Mouse (Mus musculus): Measurements from ENCODE around the gene Ifrd2. TPM values are rescaled to one million over a fixed set of nuclear protein-coding genes. Genes with fewer than 3 reads are reported as not detected.
A peak's percentile ranks its signal among the peaks of the same experiment; 100 is the strongest.

Ifrd2 gene
- 40.0 and 44.2 TPM in 2 replicates for polyA plus RNA-seq (2015; fragmentation: Nextera tagmentation; extraction: Ambion mirVana)

DNA sequence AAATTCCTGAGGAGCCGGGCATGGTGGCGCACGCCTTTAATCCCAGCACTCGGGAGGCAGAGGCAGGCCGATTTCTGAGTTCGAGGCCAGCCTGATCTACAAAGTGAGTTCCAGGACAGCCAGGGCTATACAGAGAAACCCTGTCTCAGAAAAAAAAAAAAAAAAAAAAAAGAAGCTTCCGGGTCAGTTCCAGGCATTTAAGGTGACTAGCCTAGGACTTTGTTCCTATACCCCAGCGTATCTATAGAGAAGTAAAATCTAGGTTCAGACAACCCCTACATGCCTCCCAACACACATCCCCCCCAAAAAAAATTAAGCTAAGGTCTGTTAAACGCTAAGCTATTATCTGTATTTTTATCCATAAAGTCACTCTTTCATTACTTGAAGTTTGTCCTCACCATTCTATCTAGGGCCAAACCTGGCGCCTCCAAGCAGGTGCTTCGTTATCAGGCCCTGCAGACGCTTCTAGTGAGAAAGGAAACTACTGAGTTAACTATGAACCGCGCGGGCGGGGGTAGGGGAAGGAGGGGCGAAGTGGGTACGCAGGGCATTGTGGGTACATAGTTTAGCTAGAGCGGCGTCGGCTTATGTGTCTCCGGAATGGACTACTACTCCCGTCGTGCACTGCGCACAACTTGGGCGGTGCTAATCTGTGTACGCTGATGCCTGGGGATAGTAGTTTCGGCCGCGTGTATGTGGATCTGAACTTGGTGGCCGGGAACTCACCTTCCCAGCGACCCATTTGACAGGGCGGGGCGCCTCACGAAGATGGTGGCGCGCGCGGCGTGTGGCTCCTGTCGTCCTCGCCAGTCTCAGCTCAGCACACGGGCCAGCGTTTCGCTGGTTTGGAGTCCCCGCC lies at the start of gene Ifrd2:
Ifrd2 (plus strand) TSS at position 669 of the 859 bp plus-strand sequence.
- H3K4me1 ChIP-seq: peaks cover 32% of the 10 kb centered on the region

DNA sequence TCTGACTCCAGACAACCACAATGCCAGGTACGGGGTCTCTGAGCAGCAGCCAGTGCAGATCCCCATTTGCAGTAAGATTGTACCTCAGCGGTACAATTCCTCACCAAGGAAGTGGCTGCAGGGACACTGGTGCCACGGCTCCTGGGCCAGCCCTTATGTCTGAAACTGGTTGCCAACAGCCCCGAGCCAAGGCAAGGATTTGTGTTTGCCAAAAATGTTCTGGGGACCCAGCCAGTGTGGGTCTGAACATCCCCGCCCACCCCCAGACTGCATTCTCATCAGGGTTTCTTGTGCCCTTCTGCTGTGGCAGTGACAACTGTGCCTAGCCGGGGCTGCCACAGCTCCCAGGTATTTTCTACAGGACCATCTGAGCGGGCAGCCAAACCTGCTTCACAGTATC lies 49.2 kb upstream of the Ifrd2 start:
- H3K27me3 ChIP-seq: no peaks in the 10 kb centered on the region

More for the DNA sequence above, at the start of gene Ifrd2:
- peaks cover 38% of the 10 kb centered on the region for H3K36me3 ChIP-seq
- H3K9ac ChIP-seq: peak within 1 kb of the TSS; percentile 64
- peak within 1 kb of the TSS; percentile 79 for H3K4me2 ChIP-seq
- 11% methylated on average over 46 of the region's 46 CpGs for WGBS
- peak within 1 kb of the TSS; percentile 41; the same call in 1 of the 2 replicates for H3K27ac ChIP-seq
- H3K9me3 ChIP-seq: no peaks in the 10 kb centered on the region
- peak within 1 kb of the TSS; percentile 79 for H3K4me3 ChIP-seq
- H3K27me3 ChIP-seq: no peaks in the 10 kb centered on the region
- ATAC-seq (ENCODE audit: borderline replicate concordance, extremely low read depth, low FRiP score, low TSS enrichment): peak; percentile 97

DNA sequence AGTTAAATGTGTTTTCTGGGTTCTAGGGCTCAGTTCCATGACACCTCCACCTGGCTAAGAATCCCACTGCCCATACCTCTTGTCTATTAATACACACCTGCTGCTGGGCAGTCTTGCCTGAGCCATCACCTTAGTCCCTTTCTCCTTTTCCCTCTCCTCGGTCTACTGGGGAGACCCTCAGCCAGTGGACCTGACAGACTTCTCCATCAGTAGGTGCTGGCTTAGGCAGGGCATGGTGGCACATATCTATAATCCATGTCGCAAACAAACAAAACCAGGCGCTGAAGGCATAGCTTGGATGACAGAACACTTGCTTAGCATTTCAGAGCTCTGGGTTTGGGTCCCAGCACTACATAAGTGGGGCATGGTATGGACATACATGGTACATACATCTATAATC lies 48.7 kb upstream of the Ifrd2 start:
- Histone ChIP-seq H3K9ac (no peak overlapping the region), H3K4me1 (peaks cover 42% of the 10 kb centered on the region), H3K9me3 (no peaks in the 10 kb centered on the region), H3K4me2 (no peak overlapping the region), H3K27ac (no peak overlapping the region), H3K4me3 (no peak overlapping the region), H3K36me3 (peaks cover 28% of the 10 kb centered on the region), H3K27me3 (no peaks in the 10 kb centered on the region)
- no peak for ATAC-seq (ENCODE audit: borderline replicate concordance, extremely low read depth, low FRiP score, low TSS enrichment)
- 91% methylated on average over 3 of the region's 3 CpGs for WGBS

More for the DNA sequence above, 49.2 kb upstream of the Ifrd2 start:
- 91% methylated on average over 7 of the region's 7 CpGs for WGBS
- H3K36me3 ChIP-seq: peaks cover 28% of the 10 kb centered on the region
- ATAC-seq (ENCODE audit: borderline replicate concordance, extremely low read depth, low FRiP score, low TSS enrichment): no peak
- H3K9ac ChIP-seq: no peak overlapping the region
- no peak overlapping the region for H3K4me3 ChIP-seq
- peaks cover 46% of the 10 kb centered on the region for H3K4me1 ChIP-seq
- H3K4me2 ChIP-seq: no peak overlapping the region
- H3K27ac ChIP-seq: no peak overlapping the region
- H3K9me3 ChIP-seq: no peaks in the 10 kb centered on the region

DNA sequence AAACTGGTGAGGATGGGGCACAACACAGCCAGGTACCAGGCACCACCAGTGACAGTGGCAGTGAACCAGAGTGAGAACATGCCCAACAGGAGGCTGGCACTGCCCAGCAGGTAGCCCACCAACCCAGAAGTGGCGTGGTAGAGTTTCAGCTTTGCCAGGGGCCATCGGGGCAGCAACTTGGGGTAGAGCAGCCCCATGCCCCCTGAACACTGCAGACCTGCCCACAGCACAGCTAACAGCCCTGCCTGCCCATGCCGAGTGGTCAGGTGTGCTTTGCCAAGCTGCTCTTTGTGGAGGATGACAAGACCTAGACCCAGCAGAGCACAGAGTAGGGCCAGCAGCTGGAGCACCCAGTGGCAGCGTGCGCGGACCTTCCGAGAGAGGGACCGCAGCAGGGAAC lies 47.5 kb upstream of the Ifrd2 start:
- Histone ChIP-seq H3K36me3 (peaks cover 34% of the 10 kb centered on the region), H3K4me2 (no peak overlapping the region), H3K9me3 (no peaks in the 10 kb centered on the region), H3K4me1 (peaks cover 42% of the 10 kb centered on the region), H3K9ac (no peak overlapping the region), H3K27me3 (no peaks in the 10 kb centered on the region), H3K27ac (no peak overlapping the region), H3K4me3 (no peak overlapping the region)
- 91% methylated on average over 8 of the region's 8 CpGs for WGBS
- ATAC-seq (ENCODE audit: borderline replicate concordance, extremely low read depth, low FRiP score, low TSS enrichment): no peak

DNA sequence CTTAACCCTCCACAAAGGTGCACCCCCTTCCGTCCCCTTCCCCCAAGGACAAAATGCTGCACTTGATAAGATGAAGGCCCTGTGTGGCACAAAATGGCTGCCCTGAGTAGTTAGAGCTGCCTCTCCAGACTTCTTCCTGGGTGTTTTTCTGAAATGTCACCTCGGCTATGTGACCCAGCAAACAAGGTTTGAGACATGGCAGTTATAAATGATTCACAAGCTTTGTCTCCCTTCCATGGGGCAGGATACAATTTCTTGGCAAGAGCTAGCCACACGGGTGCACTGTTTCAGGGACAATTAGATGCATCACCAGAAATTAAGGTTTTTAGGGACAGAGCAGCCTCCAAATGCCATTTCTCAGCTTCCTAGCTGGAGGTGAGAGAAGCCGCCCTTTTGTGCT lies 47.0 kb upstream of the Ifrd2 start:
- Histone ChIP-seq H3K4me1 (peaks cover 37% of the 10 kb centered on the region), H3K4me3 (0 out of 2 replicates have a peak overlapping the region, but pooled peaks have one; percentile 83), H3K27ac (no peak overlapping the region), H3K36me3 (peaks cover 37% of the 10 kb centered on the region), H3K27me3 (no peaks in the 10 kb centered on the region), H3K9me3 (no peaks in the 10 kb centered on the region), H3K9ac (no peak overlapping the region), H3K4me2 (peak overlapping the region; percentile 84; the same call in 1 of the 2 replicates)
- WGBS: 61% methylated on average over 4 of the region's 4 CpGs
- no peak for ATAC-seq (ENCODE audit: borderline replicate concordance, extremely low read depth, low FRiP score, low TSS enrichment)

DNA sequence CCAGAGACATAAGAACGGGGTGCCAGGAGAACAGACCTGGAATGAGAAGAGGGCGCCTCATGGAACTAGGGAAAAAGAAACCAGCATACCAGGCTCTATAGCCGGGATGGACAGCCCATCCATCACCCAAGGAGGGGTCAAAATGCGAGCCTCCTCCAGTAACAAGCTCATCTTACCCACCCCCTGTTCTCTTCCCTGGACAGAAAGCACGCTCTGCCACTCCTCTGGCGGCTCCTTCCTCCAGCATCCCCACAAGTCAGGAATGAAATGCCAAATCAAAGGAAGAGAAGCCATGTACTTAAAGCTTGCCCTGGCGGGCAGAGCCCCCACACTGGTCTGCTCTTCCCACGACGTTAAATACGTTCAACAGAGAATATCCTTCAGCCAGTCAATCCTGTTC lies 46.4 kb upstream of the Ifrd2 start:
- Histone ChIP-seq H3K4me3 (peak overlapping the region; percentile 83), H3K4me1 (peaks cover 31% of the 10 kb centered on the region), H3K9ac (0 out of 2 replicates have a peak overlapping the region, but pooled peaks have one; percentile 52), H3K9me3 (no peaks in the 10 kb centered on the region), H3K4me2 (peak overlapping the region; percentile 84), H3K36me3 (peaks cover 37% of the 10 kb centered on the region), H3K27me3 (no peaks in the 10 kb centered on the region), H3K27ac (no peak overlapping the region)
- ATAC-seq (ENCODE audit: borderline replicate concordance, extremely low read depth, low FRiP score, low TSS enrichment): no peak
- WGBS: 21% methylated on average over 10 of the region's 10 CpGs

- Histone ChIP-seq H3K4me2 (peak within 1 kb of the TSS; percentile 84), H3K4me3 (peak within 1 kb of the TSS; percentile 83), H3K27ac (peak within 1 kb of the TSS; percentile 75), H3K27me3 (no peaks in the 10 kb centered on the region), H3K9me3 (no peaks in the 10 kb centered on the region), H3K4me1 (peaks cover 29% of the 10 kb centered on the region), H3K36me3 (peaks cover 37% of the 10 kb centered on the region), H3K9ac (peak within 1 kb of the TSS; percentile 61)
- ATAC-seq (ENCODE audit: borderline replicate concordance, extremely low read depth, low FRiP score, low TSS enrichment): peak; percentile 87
- WGBS: under 1% methylated on average over 46 of the region's 46 CpGs
These were observed 45.7 kb upstream of the Ifrd2 start, which contains the start of the genes Cyb561d2 and Nprl2 for GRCm38 (mm10) chr9:107541474-107542351. TSS of gene Cyb561d2 (minus strand) at chr9:107542193. TSS of gene Nprl2 (plus strand) at chr9:107542226.

DNA sequence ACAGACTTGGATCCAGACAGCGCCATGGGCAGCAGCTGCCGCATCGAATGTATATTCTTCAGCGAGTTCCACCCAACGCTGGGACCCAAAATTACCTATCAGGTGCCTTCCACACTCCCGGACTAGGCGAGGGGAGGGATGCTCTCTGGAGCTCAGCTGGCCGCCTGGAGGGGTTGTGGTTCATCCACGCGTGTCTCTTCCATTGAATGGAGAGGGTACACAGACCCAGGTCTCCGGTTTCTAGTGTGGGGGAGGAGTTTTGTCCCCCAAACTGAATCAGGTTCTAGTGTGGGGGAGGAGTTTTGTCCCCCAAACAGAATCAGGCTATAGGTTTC lies 45.1 kb upstream of the Ifrd2 start:
- Histone ChIP-seq H3K27ac (no peak overlapping the region; the same call in 1 of the 2 replicates), H3K36me3 (peaks cover 35% of the 10 kb centered on the region), H3K4me1 (peaks cover 29% of the 10 kb centered on the region), H3K27me3 (no peaks in the 10 kb centered on the region), H3K4me3 (peak overlapping the region; percentile 83), H3K4me2 (peak overlapping the region; percentile 84), H3K9me3 (no peaks in the 10 kb centered on the region), H3K9ac (peak overlapping the region; percentile 61)
- WGBS: 1% methylated on average over 11 of the region's 11 CpGs
- peak; percentile 2; the same call in 1 of the 2 replicates for ATAC-seq (ENCODE audit: borderline replicate concordance, extremely low read depth, low FRiP score, low TSS enrichment)

DNA sequence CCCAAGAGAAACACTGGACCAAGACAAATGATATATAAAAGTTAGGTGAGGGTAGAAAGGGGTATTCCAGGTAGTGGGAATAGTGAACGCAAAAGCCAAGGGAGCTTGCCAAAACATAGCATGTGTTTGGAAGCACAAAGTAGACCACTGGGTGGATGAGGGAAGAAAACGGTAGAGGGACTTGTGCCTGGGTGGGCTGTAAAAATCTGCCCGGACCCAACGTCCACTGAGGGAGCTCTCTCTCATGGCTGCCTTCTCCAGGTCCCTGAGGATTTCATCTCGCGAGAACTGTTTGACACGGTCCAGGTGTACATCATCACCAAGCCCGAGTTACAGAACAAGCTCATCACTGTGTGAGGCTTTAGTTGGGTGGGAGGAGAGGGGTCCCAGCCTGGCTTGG lies 44.7 kb upstream of the Ifrd2 start:
- WGBS: 24% methylated on average over 8 of the region's 8 CpGs
- no peak for ATAC-seq (ENCODE audit: borderline replicate concordance, extremely low read depth, low FRiP score, low TSS enrichment)
- Histone ChIP-seq H3K9me3 (no peaks in the 10 kb centered on the region), H3K27me3 (no peaks in the 10 kb centered on the region), H3K27ac (no peak overlapping the region), H3K9ac (peak overlapping the region; percentile 61), H3K36me3 (peaks cover 32% of the 10 kb centered on the region), H3K4me3 (peak overlapping the region; percentile 83), H3K4me2 (peak overlapping the region; percentile 84), H3K4me1 (peaks cover 33% of the 10 kb centered on the region)

- H3K4me1 ChIP-seq: peaks cover 34% of the 10 kb centered on the region
- H3K27me3 ChIP-seq: no peaks in the 10 kb centered on the region
- H3K9ac ChIP-seq: no peak overlapping the region
- WGBS: 83% methylated on average over 11 of the region's 11 CpGs
- no peak overlapping the region for H3K4me2 ChIP-seq
- H3K36me3 ChIP-seq: peaks cover 26% of the 10 kb centered on the region
- no peak for ATAC-seq (ENCODE audit: borderline replicate concordance, extremely low read depth, low FRiP score, low TSS enrichment)
- H3K9me3 ChIP-seq: no peaks in the 10 kb centered on the region
- H3K27ac ChIP-seq: no peak overlapping the region
- H3K4me3 ChIP-seq: no peak overlapping the region
These were observed 44.1 kb upstream of the Ifrd2 start for GRCm38 (mm10) chr9:107543299-107543698.

DNA sequence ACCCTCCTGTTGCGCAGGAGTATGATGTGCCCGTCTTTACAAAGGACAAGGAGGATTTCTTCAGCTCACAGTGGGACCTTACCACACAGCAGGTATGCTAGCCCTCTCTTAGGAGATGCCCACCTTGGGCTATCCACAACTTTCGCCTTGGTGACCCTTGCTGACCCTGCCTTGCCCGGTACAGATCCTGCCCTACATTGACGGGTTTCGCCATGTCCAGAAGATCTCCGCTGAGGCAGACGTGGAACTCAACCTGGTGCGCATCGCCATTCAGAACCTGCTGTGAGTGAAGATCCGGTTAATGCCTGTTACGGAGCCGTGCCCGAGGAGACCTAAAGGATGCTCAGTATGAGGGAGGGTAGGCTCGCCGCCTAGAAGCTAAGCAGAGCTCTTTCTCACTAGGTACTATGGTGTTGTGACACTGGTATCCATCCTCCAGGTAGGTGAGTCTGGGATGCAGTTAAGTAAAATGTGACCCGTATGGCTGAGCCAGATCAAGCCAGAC lies 43.2 kb upstream of the Ifrd2 start:
- no peak for ATAC-seq (ENCODE audit: borderline replicate concordance, extremely low read depth, low FRiP score, low TSS enrichment)
- Histone ChIP-seq H3K9ac (no peak overlapping the region), H3K9me3 (no peaks in the 10 kb centered on the region), H3K27ac (no peak overlapping the region), H3K36me3 (peaks cover 16% of the 10 kb centered on the region), H3K4me2 (no peak overlapping the region), H3K4me1 (peaks cover 34% of the 10 kb centered on the region), H3K4me3 (no peak overlapping the region), H3K27me3 (no peaks in the 10 kb centered on the region)
- 93% methylated on average over 17 of the region's 17 CpGs for WGBS
